Mouse (Mus musculus) CH12.LX (cell line): ENCODE results near the gene Proca1.

ENCODE experiments used
- CTCF ChIP-seq, 2 experiments: IDR thresholded peaks in 1 of 2; conservative IDR thresholded peaks in 1 of 2; 2 replicates each; pipeline ENCODE4 v1.5.1; 2011 to 2012; ENCODE audit warnings: low read depth in 2 of 2, low read length in 2 of 2, improper control_type of control experiment in 1 of 2, inconsistent platforms in 1 of 2, mild to moderate bottlenecking in 1 of 2, moderate library complexity in 1 of 2
- ELF1 ChIP-seq: IDR thresholded peaks from 2 replicates; pipeline ENCODE4 v1.6.1; 2014; ENCODE audit warnings: low read depth, mild to moderate bottlenecking, inconsistent platforms, low read length, improper control_type of control experiment
- EP300 ChIP-seq: IDR thresholded peaks from 2 replicates; pipeline ENCODE4 v1.6.1; 2011; ENCODE audit warnings: low read length, improper control_type of control experiment
- HCFC1 ChIP-seq: IDR thresholded peaks from 2 replicates; pipeline ENCODE4 v1.6.1; 2012; ENCODE audit warnings: low read depth, mild to moderate bottlenecking, inconsistent platforms, low read length, improper control_type of control experiment
- JUND ChIP-seq: conservative IDR thresholded peaks from 2 replicates; pipeline ENCODE4 v1.6.1; 2011; ENCODE audit warnings: low read depth, low read length, improper control_type of control experiment
- NRF1 ChIP-seq: IDR thresholded peaks from 2 replicates; pipeline ENCODE4 v1.6.1; 2014; ENCODE audit warnings: low read depth, mild to moderate bottlenecking, inconsistent platforms, low read length, improper control_type of control experiment, moderate library complexity
- POLR2A ChIP-seq: IDR thresholded peaks from 2 replicates; pipeline ENCODE4 v1.6.1; 2011; ENCODE audit warnings: low read depth, mild to moderate bottlenecking, improper control_type of control experiment, low read length
- SMC3 ChIP-seq: IDR thresholded peaks from 2 replicates; pipeline ENCODE4 v1.6.1; 2011; ENCODE audit warnings: low read depth, low read length, improper control_type of control experiment
- TBP ChIP-seq: conservative IDR thresholded peaks from 2 replicates; pipeline ENCODE4 v1.6.1; 2011; ENCODE audit warnings: low read depth, low read length, improper control_type of control experiment
- USF2 ChIP-seq: conservative IDR thresholded peaks from 2 replicates; pipeline ENCODE4 v1.6.1; 2011; ENCODE audit warnings: low read depth, low read length, improper control_type of control experiment

DNA sequence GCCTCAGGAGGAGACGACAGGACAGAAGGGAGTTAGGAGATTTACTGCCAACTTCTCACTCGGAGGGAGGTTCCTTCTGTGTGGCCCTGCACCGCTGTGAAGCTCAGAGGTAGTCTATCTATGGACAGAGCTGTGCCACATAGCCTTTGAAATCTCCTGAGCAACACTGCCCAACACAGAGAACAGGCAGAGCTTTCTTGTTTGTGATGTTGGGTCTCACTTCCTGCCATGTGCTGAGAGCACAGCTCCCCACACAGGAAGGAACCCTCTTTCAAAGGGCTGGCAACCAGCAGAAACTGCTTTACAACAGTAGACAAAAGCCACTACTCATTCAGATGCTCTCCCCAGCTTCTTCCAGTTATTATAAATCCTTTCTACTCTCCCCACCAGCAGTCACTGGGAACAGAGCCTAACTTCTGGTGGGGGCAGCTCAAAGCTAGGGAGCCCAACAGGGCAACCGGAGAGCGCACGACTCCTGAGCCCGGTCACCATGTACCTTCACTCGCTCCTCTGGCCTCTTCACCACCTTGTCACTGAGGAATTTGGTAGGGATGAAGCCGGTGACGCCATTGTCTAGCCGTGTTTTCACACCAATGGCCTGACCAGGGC lies 22.6 kb downstream of the Proca1 start:
- no peak for TF ChIP-seq USF2
- no peak for TF ChIP-seq CTCF (conservative IDR thresholded peaks at IDR 0.05 in 1 of 2, IDR thresholded peaks at IDR 0.05 in 1 of 2; ENCODE audit: low read depth in 2 of 2, low read length in 2 of 2)
- no peak for TF ChIP-seq POLR2A
- no peak for TF ChIP-seq JUND
- no peak for TF ChIP-seq NRF1
- TF ChIP-seq EP300: no peak
- no peak for TF ChIP-seq ELF1
- TF ChIP-seq TBP: no peak
- no peak for TF ChIP-seq HCFC1
- TF ChIP-seq SMC3: no peak
